Mouse (Mus musculus): Measurements from ENCODE around the gene Cytip. TPM values are rescaled to one million over a fixed set of nuclear protein-coding genes. Genes with fewer than 3 reads are reported as not detected.

The Cytip gene
- polyA plus RNA-seq, 1 experiment from 2014 or later = 0.47 TPM

DNA sequence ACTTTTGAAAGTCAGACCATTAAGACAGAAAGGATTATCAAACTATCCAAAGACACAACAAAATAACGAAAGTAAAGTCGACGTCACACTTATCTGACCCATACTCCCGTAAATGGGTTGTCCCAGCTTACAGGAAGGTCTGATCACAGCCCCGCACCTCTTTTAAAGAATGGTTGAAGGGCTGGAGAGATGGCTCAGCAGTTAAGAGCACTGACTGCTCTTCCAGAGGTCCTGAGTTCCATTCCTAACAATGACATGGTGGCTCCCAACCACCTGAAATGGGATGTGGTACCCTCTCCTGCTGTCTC is 39.3 kb downstream of the Cytip start:
- peak overlapping the region; percentile 16; the same call in 1 of the 2 replicates for H3K4me2 ChIP-seq (ENCODE audit: low read length)
- no peak overlapping the region for H3K9ac ChIP-seq (ENCODE audit: low read length)
- no peaks in the 10 kb centered on the region for H3K36me3 ChIP-seq (ENCODE audit: control insufficient read depth, insufficient read depth, low read length)
- H3K4me1 ChIP-seq (ENCODE audit: control insufficient read depth in 2 of 2, insufficient read depth in 2 of 2, low read length in 2 of 2) = peaks cover 2 to 18% of the 10 kb centered on the region in 2 experiments; a peak in 3 of 4 replicates
- H3K4me3 ChIP-seq (ENCODE audit: control insufficient read depth in 1 of 2, insufficient read depth in 1 of 2, low read depth in 1 of 2, low read length in 2 of 2) = no peak overlapping the region
- no peak for ATAC-seq (ENCODE audit: insufficient number of reproducible peaks, insufficient read depth, low FRiP score, low read depth)
- H3K27me3 ChIP-seq (ENCODE audit: control insufficient read depth, insufficient read depth, low read length) = no peaks in the 10 kb centered on the region
- no peak overlapping the region for H3K27ac ChIP-seq (replicated peaks in 1 of 2; ENCODE audit: control insufficient read depth in 1 of 2, insufficient read depth in 1 of 2, low read depth in 2 of 2, low read length in 2 of 2)
- 63% methylated on average over 5 of the region's 5 CpGs for WGBS
- H3K9me3 ChIP-seq (ENCODE audit: control insufficient read depth, low read length) = no peaks in the 10 kb centered on the region

DNA sequence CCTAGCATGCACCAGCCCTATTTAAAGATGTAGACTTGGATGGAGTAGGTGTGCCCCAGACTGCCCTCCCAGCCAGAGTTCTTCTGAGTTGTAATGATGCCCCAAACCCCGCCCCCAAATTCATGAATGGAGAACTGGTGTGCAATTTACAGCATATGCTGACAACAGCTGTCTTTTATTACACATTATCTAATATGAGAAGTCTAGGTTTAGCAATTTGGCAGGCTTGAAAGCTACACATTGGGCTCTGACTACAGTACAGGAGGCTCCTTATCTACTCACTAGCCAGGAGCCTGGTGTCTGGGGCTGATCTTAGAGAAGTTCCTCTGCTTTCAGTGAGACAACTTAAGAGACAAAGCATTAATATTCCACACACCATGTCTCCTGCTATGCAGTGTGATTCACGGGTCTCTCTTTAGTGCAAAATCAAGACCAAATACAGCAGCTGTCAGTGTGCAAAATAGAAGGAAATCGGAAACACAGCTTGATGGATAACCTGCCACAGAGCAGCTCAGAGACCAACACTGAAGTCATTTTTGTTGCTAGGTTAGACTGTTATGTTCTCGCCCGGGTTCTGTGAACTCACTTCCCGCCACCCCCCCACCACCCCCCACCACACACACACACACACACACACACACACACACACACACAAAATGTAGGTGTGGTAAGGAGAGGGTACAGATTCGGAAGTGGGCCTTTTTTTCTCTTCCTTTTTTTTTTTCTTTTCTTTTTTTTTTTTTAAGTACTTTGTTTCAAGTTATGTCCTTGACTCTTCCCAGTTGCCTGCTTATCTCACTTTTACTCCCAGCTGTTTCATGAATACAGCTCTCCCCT is 39.8 kb downstream of the Cytip start:
- H3K4me3 ChIP-seq (ENCODE audit: control insufficient read depth in 1 of 2, insufficient read depth in 1 of 2, low read depth in 1 of 2, low read length in 2 of 2) = no peak overlapping the region
- H3K27me3 ChIP-seq (ENCODE audit: control insufficient read depth, insufficient read depth, low read length) = no peaks in the 10 kb centered on the region
- ATAC-seq (ENCODE audit: insufficient number of reproducible peaks, insufficient read depth, low FRiP score, low read depth) = no peak; the same call in 1 of the 2 replicates
- 69% methylated on average over 7 of the region's 7 CpGs for WGBS
- peaks cover 0 to 12% of the 10 kb centered on the region in 2 experiments; a peak in 2 of 4 replicates for H3K4me1 ChIP-seq (ENCODE audit: control insufficient read depth in 2 of 2, insufficient read depth in 2 of 2, low read length in 2 of 2)
- no peak overlapping the region for H3K9ac ChIP-seq (ENCODE audit: low read length)
- H3K27ac ChIP-seq (replicated peaks in 1 of 2; ENCODE audit: control insufficient read depth in 1 of 2, insufficient read depth in 1 of 2, low read depth in 2 of 2, low read length in 2 of 2) = peak overlapping the region; percentile 11 to 16; a peak in 1 of 4 replicates
- H3K36me3 ChIP-seq (ENCODE audit: control insufficient read depth, insufficient read depth, low read length) = no peaks in the 10 kb centered on the region
- H3K4me2 ChIP-seq (ENCODE audit: low read length) = no peak overlapping the region
- H3K9me3 ChIP-seq (ENCODE audit: control insufficient read depth, low read length) = no peaks in the 10 kb centered on the region

DNA sequence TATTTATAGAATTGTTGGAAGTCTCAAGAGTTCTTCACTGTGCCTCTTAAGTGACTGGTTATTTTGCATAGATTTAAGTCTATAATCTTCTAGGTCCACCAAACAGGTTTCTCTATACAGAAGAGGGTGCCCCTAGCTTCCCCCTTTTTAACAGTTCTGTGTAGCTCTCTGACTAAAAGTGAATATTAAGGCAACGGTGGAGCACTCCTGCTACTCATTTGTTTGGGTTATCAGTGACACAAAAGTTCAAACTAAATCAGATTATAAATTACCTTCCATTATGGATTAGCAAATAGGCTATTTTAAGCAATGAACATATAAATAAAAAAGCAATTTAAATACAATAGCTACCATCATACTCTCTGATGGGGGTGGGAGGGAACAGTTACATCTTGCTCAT is 40.8 kb downstream of the Cytip start:
- WGBS = 85% methylated on average over 1 of the region's 1 CpGs
- H3K4me3 ChIP-seq (ENCODE audit: control insufficient read depth in 1 of 2, insufficient read depth in 1 of 2, low read depth in 1 of 2, low read length in 2 of 2) = no peak overlapping the region
- ATAC-seq (ENCODE audit: insufficient number of reproducible peaks, insufficient read depth, low FRiP score, low read depth) = no peak

DNA sequence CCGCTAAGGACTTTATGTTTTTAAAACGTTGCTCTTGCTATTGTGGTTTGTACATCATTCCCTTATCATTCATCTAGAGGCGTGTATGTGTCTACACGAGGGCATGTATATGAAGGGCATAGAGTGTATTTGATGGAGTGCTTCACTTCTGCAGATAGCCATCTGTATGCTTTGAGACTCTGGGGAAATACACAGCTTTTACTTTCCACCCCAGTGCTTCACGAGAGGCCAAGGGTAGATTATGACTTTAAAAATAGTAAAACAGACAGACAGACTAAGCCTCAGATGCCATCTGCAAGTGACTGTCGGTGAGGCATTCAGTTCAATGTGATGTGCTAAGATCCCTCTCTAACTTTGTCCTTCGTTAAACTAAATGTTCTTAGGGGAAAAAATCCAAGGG is 41.6 kb downstream of the Cytip start:
- H3K4me1 ChIP-seq (ENCODE audit: control insufficient read depth in 2 of 2, insufficient read depth in 2 of 2, low read length in 2 of 2) = peaks cover 0 to 12% of the 10 kb centered on the region in 2 experiments; a peak in 2 of 4 replicates
- 63% methylated on average over 7 of the region's 7 CpGs for WGBS
- no peaks in the 10 kb centered on the region for H3K36me3 ChIP-seq (ENCODE audit: control insufficient read depth, insufficient read depth, low read length)
- no peaks in the 10 kb centered on the region for H3K27me3 ChIP-seq (ENCODE audit: control insufficient read depth, insufficient read depth, low read length)
- H3K27ac ChIP-seq (replicated peaks in 1 of 2; ENCODE audit: control insufficient read depth in 1 of 2, insufficient read depth in 1 of 2, low read depth in 2 of 2, low read length in 2 of 2) = no peak overlapping the region
- ATAC-seq (ENCODE audit: insufficient number of reproducible peaks, insufficient read depth, low FRiP score, low read depth) = no peak
- no peaks in the 10 kb centered on the region for H3K9me3 ChIP-seq (ENCODE audit: control insufficient read depth, low read length)
- H3K9ac ChIP-seq (ENCODE audit: low read length) = no peak overlapping the region
- H3K4me3 ChIP-seq (ENCODE audit: control insufficient read depth in 1 of 2, insufficient read depth in 1 of 2, low read depth in 1 of 2, low read length in 2 of 2) = no peak overlapping the region
- H3K4me2 ChIP-seq (ENCODE audit: low read length) = no peak overlapping the region

More for the DNA sequence above, 40.8 kb downstream of the Cytip start:
- Histone ChIP-seq H3K4me1 (ENCODE audit: control insufficient read depth in 2 of 2, insufficient read depth in 2 of 2, low read length in 2 of 2) (peaks cover 0 to 12% of the 10 kb centered on the region in 2 experiments; a peak in 2 of 4 replicates), H3K36me3 (ENCODE audit: control insufficient read depth, insufficient read depth, low read length) (no peaks in the 10 kb centered on the region), H3K9ac (ENCODE audit: low read length) (no peak overlapping the region), H3K9me3 (ENCODE audit: control insufficient read depth, low read length) (no peaks in the 10 kb centered on the region), H3K27ac (replicated peaks in 1 of 2; ENCODE audit: control insufficient read depth in 1 of 2, insufficient read depth in 1 of 2, low read depth in 2 of 2, low read length in 2 of 2) (no peak overlapping the region), H3K27me3 (ENCODE audit: control insufficient read depth, insufficient read depth, low read length) (no peaks in the 10 kb centered on the region), H3K4me2 (ENCODE audit: low read length) (no peak overlapping the region)

DNA sequence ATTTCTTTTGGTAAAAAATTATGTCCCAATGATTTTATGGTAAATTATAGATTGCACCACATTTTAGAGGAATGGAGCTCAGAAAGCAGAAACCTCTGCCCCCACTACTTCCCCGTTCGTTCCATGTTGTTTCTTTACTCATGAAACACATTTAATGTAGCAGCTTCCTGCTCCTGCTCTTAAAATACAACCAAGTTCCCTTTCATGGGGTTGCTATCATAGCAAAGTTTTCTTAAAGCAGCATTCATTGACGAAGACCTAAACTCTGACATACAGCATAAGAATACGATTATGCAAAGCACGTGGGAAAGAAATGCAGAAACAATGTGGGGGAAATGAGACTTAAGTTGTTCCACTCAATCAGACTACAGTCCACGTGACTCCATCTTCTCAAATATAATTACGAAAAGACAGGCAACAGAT is 45.3 kb downstream of the Cytip start:
- Histone ChIP-seq H3K4me1 (ENCODE audit: control insufficient read depth in 2 of 2, insufficient read depth in 2 of 2, low read length in 2 of 2) (0 out of 4 replicates have a peak, but pooled peaks cover 0 to 2% of the 10 kb centered on the region in 2 experiments), H3K4me2 (ENCODE audit: low read length) (no peak overlapping the region), H3K4me3 (ENCODE audit: control insufficient read depth in 1 of 2, insufficient read depth in 1 of 2, low read depth in 1 of 2, low read length in 2 of 2) (no peak overlapping the region), H3K36me3 (ENCODE audit: control insufficient read depth, insufficient read depth, low read length) (no peaks in the 10 kb centered on the region), H3K27ac (replicated peaks in 1 of 2; ENCODE audit: control insufficient read depth in 1 of 2, insufficient read depth in 1 of 2, low read depth in 2 of 2, low read length in 2 of 2) (no peak overlapping the region), H3K9ac (ENCODE audit: low read length) (no peak overlapping the region), H3K9me3 (ENCODE audit: control insufficient read depth, low read length) (no peaks in the 10 kb centered on the region), H3K27me3 (ENCODE audit: control insufficient read depth, insufficient read depth, low read length) (no peaks in the 10 kb centered on the region)
- WGBS = 85% methylated on average over 7 of the region's 7 CpGs
- ATAC-seq (ENCODE audit: insufficient number of reproducible peaks, insufficient read depth, low FRiP score, low read depth) = no peak

DNA sequence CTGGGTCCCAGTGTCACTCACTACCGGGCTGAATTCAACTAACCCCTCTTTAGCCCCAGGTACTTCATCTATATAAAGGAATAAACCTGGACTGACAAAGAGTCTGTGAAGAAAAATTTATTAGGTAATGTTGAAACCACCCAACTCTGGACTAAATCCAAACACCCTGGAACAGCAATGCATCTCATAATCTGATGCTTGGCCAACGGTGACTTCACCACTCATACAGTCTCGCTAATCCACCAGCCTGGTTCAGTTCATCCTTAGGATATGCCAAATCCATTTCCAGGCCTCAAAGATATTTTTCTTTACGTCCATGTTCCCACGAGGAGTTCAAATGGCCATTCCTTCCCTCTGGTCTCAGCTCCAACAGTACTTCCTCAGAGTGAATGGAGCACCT is 48.8 kb downstream of the Cytip start:
- Histone ChIP-seq H3K4me1 (ENCODE audit: control insufficient read depth in 2 of 2, insufficient read depth in 2 of 2, low read length in 2 of 2) (no peaks in the 10 kb centered on the region), H3K4me2 (ENCODE audit: low read length) (no peak overlapping the region), H3K4me3 (ENCODE audit: control insufficient read depth in 1 of 2, insufficient read depth in 1 of 2, low read depth in 1 of 2, low read length in 2 of 2) (no peak overlapping the region), H3K9me3 (ENCODE audit: control insufficient read depth, low read length) (no peaks in the 10 kb centered on the region), H3K27me3 (ENCODE audit: control insufficient read depth, insufficient read depth, low read length) (no peaks in the 10 kb centered on the region), H3K27ac (replicated peaks in 1 of 2; ENCODE audit: control insufficient read depth in 1 of 2, insufficient read depth in 1 of 2, low read depth in 2 of 2, low read length in 2 of 2) (no peak overlapping the region), H3K36me3 (ENCODE audit: control insufficient read depth, insufficient read depth, low read length) (no peaks in the 10 kb centered on the region), H3K9ac (ENCODE audit: low read length) (no peak overlapping the region)
- WGBS = 83% methylated on average over 5 of the region's 5 CpGs
- ATAC-seq (ENCODE audit: insufficient number of reproducible peaks, insufficient read depth, low FRiP score, low read depth) = no peak

DNA sequence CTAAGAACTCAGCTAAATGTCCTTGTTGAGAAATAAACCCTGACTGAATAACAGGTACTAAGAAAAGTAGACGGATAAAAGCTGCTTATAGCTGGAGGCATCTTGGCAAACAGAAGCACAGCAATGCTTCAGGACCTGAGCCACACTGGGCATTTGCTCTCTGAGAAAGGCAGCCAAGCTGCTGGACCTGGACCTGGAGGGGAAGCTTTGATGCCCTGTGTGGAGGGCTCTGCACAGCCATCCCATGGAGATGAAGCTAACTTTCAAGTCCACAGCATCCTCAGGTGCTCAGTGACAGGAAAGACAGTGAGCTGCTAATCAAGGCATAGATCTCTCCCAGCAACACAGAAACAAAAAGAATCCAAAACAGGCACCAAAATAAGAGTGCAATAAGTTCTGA is 54.8 kb downstream of the Cytip start:
- H3K9ac ChIP-seq (ENCODE audit: low read length) = no peak overlapping the region
- no peak overlapping the region for H3K4me2 ChIP-seq (ENCODE audit: low read length)
- no peak overlapping the region for H3K4me3 ChIP-seq (ENCODE audit: control insufficient read depth in 1 of 2, insufficient read depth in 1 of 2, low read depth in 1 of 2, low read length in 2 of 2)
- no peaks in the 10 kb centered on the region for H3K36me3 ChIP-seq (ENCODE audit: control insufficient read depth, insufficient read depth, low read length)
- ATAC-seq (ENCODE audit: insufficient number of reproducible peaks, insufficient read depth, low FRiP score, low read depth) = no peak
- no peak overlapping the region for H3K27ac ChIP-seq (replicated peaks in 1 of 2; ENCODE audit: control insufficient read depth in 1 of 2, insufficient read depth in 1 of 2, low read depth in 2 of 2, low read length in 2 of 2)
- no peaks in the 10 kb centered on the region for H3K4me1 ChIP-seq (ENCODE audit: control insufficient read depth in 2 of 2, insufficient read depth in 2 of 2, low read length in 2 of 2)
- no peaks in the 10 kb centered on the region for H3K27me3 ChIP-seq (ENCODE audit: control insufficient read depth, insufficient read depth, low read length)
- no peaks in the 10 kb centered on the region for H3K9me3 ChIP-seq (ENCODE audit: control insufficient read depth, low read length)
- WGBS = 66% methylated on average over 1 of the region's 1 CpGs

DNA sequence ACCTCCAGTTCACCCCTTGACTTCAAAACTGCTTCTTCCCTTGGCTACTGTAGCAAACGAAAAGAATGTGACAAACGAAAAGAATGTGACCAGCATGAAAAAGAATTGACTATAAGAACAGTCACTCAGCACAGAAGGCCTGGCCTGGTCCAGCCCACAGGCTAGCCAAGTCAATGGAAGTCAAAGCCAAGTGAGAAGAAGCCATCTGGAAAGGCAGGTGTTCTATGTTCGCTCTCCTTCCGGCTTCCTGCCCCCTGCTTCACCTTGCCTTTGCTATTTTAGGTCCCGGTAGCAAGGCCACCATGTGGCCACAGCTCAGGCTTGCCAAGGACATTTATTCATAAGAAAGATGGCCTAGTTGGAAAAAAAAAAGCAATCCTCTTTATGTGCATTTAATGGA is 56.7 kb downstream of the Cytip start:
- H3K9me3 ChIP-seq (ENCODE audit: control insufficient read depth, low read length) = no peaks in the 10 kb centered on the region
- no peak overlapping the region for H3K4me3 ChIP-seq (ENCODE audit: control insufficient read depth in 1 of 2, insufficient read depth in 1 of 2, low read depth in 1 of 2, low read length in 2 of 2)
- ATAC-seq (ENCODE audit: insufficient number of reproducible peaks, insufficient read depth, low FRiP score, low read depth) = no peak
- no peak overlapping the region for H3K9ac ChIP-seq (ENCODE audit: low read length)
- no peaks in the 10 kb centered on the region for H3K4me1 ChIP-seq (ENCODE audit: control insufficient read depth in 2 of 2, insufficient read depth in 2 of 2, low read length in 2 of 2)
- no peaks in the 10 kb centered on the region for H3K27me3 ChIP-seq (ENCODE audit: control insufficient read depth, insufficient read depth, low read length)
- WGBS = 79% methylated on average over 5 of the region's 5 CpGs
- H3K4me2 ChIP-seq (ENCODE audit: low read length) = no peak overlapping the region
- H3K36me3 ChIP-seq (ENCODE audit: control insufficient read depth, insufficient read depth, low read length) = no peaks in the 10 kb centered on the region
- H3K27ac ChIP-seq (replicated peaks in 1 of 2; ENCODE audit: control insufficient read depth in 1 of 2, insufficient read depth in 1 of 2, low read depth in 2 of 2, low read length in 2 of 2) = no peak overlapping the region
